Mouse (Mus musculus) thymus, adult 2 months (tissue): ENCODE measurements around the gene Rprd1b.

Experiments
- CTCF ChIP-seq: fragments of 200-500 bp; IDR thresholded peaks from 2 replicates; pipeline ENCODE4 v1.5.1; 2012; ENCODE audit warnings: mild to moderate bottlenecking, control low read depth, low read length, moderate library complexity, borderline replicate concordance; ENCODE audit not compliant: control insufficient read depth, poor library complexity, insufficient read depth; ENCODE audit errors: extremely low read depth
- POLR2A ChIP-seq: fragments of 200-500 bp; IDR thresholded peaks from 2 replicates; pipeline ENCODE4 v1.6.1; 2012; ENCODE audit warnings: mild to moderate bottlenecking, low read length, control low read depth, moderate library complexity; ENCODE audit not compliant: control insufficient read depth, poor library complexity, insufficient read depth; ENCODE audit errors: extremely low read depth

- no peak for TF ChIP-seq CTCF
- no peak for TF ChIP-seq POLR2A
Measured at GRCm38 (mm10) chr2:158076690-158077089, 48.4 kb downstream of the Rprd1b start.
